ENCODE assay signal across 8 mouse cellular contexts in genomic region chrX:12079309-12080094, GRCm38 (mm10).
DNase-seq lines count a peak whose midpoint lies in the region; ATAC-seq lines count a peak whose summit lies in the region.

No protein-coding gene starts in this region.

- peak overlapping the region; percentile 69 for H3K4me3 ChIP-seq in hindbrain, embryonic 10.5 days
- peak overlapping the region; percentile 63 for H3K4me3 ChIP-seq in limb, embryonic 12.5 days (replicated peaks)
- H3K4me3 ChIP-seq in midbrain, embryonic 14.5 days (replicated peaks; ENCODE audit: low read depth, low read length) = peak overlapping the region; percentile 62

- peaks cover 60% of the 10 kb centered on the region for H3K4me1 ChIP-seq in hindbrain, embryonic 10.5 days (replicated peaks)
- H3K4me1 ChIP-seq in limb, embryonic 12.5 days (replicated peaks) = peaks cover 37% of the 10 kb centered on the region
- peaks cover 10% of the 10 kb centered on the region; the same call in 1 of the 2 replicates for H3K4me1 ChIP-seq in midbrain, embryonic 14.5 days (ENCODE audit: control insufficient read depth, insufficient read depth, low read length)

- peaks cover 100% of the 10 kb centered on the region for H3K27me3 ChIP-seq in hindbrain, embryonic 10.5 days (ENCODE audit: insufficient read depth, poor library complexity, severe bottlenecking)
- H3K27me3 ChIP-seq in limb, embryonic 12.5 days = peaks cover 96% of the 10 kb centered on the region
- peaks cover 27% of the 10 kb centered on the region for H3K27me3 ChIP-seq in midbrain, embryonic 14.5 days (ENCODE audit: control insufficient read depth, insufficient read depth, low read length)

- peak overlapping the region; percentile 80 for H3K9ac ChIP-seq in limb, embryonic 12.5 days (replicated peaks)
- H3K9ac ChIP-seq in midbrain, embryonic 14.5 days (replicated peaks; ENCODE audit: low read length) = peak overlapping the region; percentile 83

- peak; percentile 47 for ATAC-seq in activated CD4-positive, CD25-positive, alpha-beta regulatory T cell, adult 4 months
- peak; percentile 4; the same call in 1 of the 2 replicates for ATAC-seq in erythroid progenitor cell, adult 5-6 weeks (replicated peaks; ENCODE audit: low FRiP score, poor library complexity, severe bottlenecking)
- no peak for ATAC-seq in limb, embryonic 12.5 days (ENCODE audit: insufficient number of reproducible peaks, insufficient read depth, low FRiP score, low TSS enrichment, low read depth)
- no peak for ATAC-seq in midbrain, embryonic 14.5 days (ENCODE audit: low FRiP score, low TSS enrichment)

- H3K4me2 ChIP-seq in limb, embryonic 12.5 days = peak overlapping the region; percentile 82
- H3K4me2 ChIP-seq in midbrain, embryonic 14.5 days (ENCODE audit: low read length) = peak overlapping the region; percentile 65

- 2% methylated on average over 75 of the region's 79 CpGs for WGBS in hindbrain, embryonic 10.5 days
- under 1% methylated on average over 59 of the region's 79 CpGs for WGBS in limb, embryonic 12.5 days
- WGBS in midbrain, embryonic 14.5 days = 3% methylated on average over 61 of the region's 79 CpGs

- H3K36me3 ChIP-seq in hindbrain, embryonic 10.5 days = no peaks in the 10 kb centered on the region
- no peaks in the 10 kb centered on the region for H3K36me3 ChIP-seq in limb, embryonic 12.5 days
- no peaks in the 10 kb centered on the region for H3K36me3 ChIP-seq in midbrain, embryonic 14.5 days (ENCODE audit: control insufficient read depth, insufficient read depth, low read length)

- no peaks in the 10 kb centered on the region; the same call in 1 of the 2 replicates for H3K9me3 ChIP-seq in hindbrain, embryonic 10.5 days
- no peaks in the 10 kb centered on the region for H3K9me3 ChIP-seq in limb, embryonic 12.5 days
- no peaks in the 10 kb centered on the region for H3K9me3 ChIP-seq in midbrain, embryonic 14.5 days (ENCODE audit: control insufficient read depth, low read length)

- DNase-seq in embryo, embryonic 9.5 days (ENCODE audit: extremely low spot score) = peak; percentile 40
- DNase-seq in embryo, embryonic 10 days (ENCODE audit: low spot score) = no peak
- DNase-seq in hindbrain, embryonic 10.5 days (ENCODE audit: low spot score) = peak; percentile 41
- DNase-seq in midbrain, embryonic 14.5 days = peak; percentile 73
- peak; percentile 27 to 55 for DNase-seq in thymus, adult 18-20 months

- peak overlapping the region; percentile 93 for H3K27ac ChIP-seq in hindbrain, embryonic 10.5 days
- H3K27ac ChIP-seq in limb, embryonic 12.5 days = peak overlapping the region; percentile 91
- peak overlapping the region; percentile 92 for H3K27ac ChIP-seq in midbrain, embryonic 14.5 days (replicated peaks; ENCODE audit: low read depth, low read length)

Comparison
In these comparisons a context has a peak if more than half of its experiments do, and no peak if none do; other contexts are left out.
1. ATAC-seq: peak in activated CD4-positive, CD25-positive, alpha-beta regulatory T cell, adult 4 months (single experiment) and erythroid progenitor cell, adult 5-6 weeks (single experiment); none in limb, embryonic 12.5 days (single experiment) and midbrain, embryonic 14.5 days (single experiment).
2. Peak in every context shown above with its lines, with median percentiles within 50 percentile points of each other: H3K27ac ChIP-seq and H3K4me3 ChIP-seq.